Mouse (Mus musculus): Measurements from ENCODE around the gene Esyt1. TPM values are rescaled to one million over a fixed set of nuclear protein-coding genes. Genes with fewer than 3 reads are reported as not detected.
A peak's percentile ranks its signal among the peaks of the same experiment; 100 is the strongest.

The Esyt1 gene
- polyA plus RNA-seq, 1 experiment from 2014 or later = 12.5 TPM

DNA sequence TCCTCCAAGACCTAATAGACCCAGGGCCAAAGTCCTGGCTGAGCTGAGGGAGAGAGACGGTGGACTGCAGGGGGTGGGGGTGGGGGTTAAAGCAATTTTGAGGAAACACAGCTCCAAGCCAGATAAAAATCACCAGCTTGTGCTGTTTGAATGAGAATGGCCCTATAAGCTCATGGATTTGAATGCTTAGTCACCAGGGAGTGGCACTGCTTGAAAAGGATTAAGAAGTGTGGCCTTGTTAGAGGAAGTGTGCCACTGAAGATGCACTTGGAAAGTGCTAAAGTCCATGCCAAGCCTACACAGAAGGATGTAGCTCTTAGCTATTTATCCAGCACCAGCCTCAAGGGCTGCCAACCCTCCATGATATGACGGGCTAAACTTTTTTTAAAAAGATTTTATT, 9.5 kb upstream of the Esyt1 start:
- Histone ChIP-seq H3K4me3 (ENCODE audit: low read depth, low read length) (no peak overlapping the region), H3K9me3 (replicated peaks; ENCODE audit: control insufficient read depth, low read length) (no peaks in the 10 kb centered on the region), H3K36me3 (replicated peaks; ENCODE audit: control insufficient read depth, insufficient read depth, low read depth, low read length) (no peaks in the 10 kb centered on the region), H3K9ac (replicated peaks; ENCODE audit: low read length) (no peak overlapping the region), H3K27me3 (ENCODE audit: control insufficient read depth, insufficient read depth, low read length) (no peaks in the 10 kb centered on the region), H3K27ac (replicated peaks; ENCODE audit: low read depth, low read length) (no peak overlapping the region), H3K4me1 (ENCODE audit: control insufficient read depth, insufficient read depth, low read length) (no peaks in the 10 kb centered on the region), H3K4me2 (ENCODE audit: low read depth, low read length) (no peak overlapping the region)
- WGBS = 90% methylated on average over 2 of the region's 2 CpGs
- DNase-seq (ENCODE audit: low spot score) (no peak), ATAC-seq (replicated peaks; ENCODE audit: insufficient number of reproducible peaks, low FRiP score, low TSS enrichment, low read depth) (no peak)

GRCm38 (mm10) chr10:128526366-128527356, 990 bp upstream of the Esyt1 start:
- Histone ChIP-seq H3K4me3 (ENCODE audit: low read depth, low read length) (peak overlapping the region; percentile 66), H3K27ac (replicated peaks; ENCODE audit: low read depth, low read length) (no peak overlapping the region), H3K36me3 (replicated peaks; ENCODE audit: control insufficient read depth, insufficient read depth, low read depth, low read length) (no peaks in the 10 kb centered on the region), H3K9me3 (replicated peaks; ENCODE audit: control insufficient read depth, low read length) (no peaks in the 10 kb centered on the region), H3K4me2 (ENCODE audit: low read depth, low read length) (peak overlapping the region; percentile 100), H3K27me3 (ENCODE audit: control insufficient read depth, insufficient read depth, low read length) (peaks cover 8% of the 10 kb centered on the region; the same call in 1 of the 2 replicates), H3K4me1 (ENCODE audit: control insufficient read depth, insufficient read depth, low read length) (no peaks in the 10 kb centered on the region), H3K9ac (replicated peaks; ENCODE audit: low read length) (no peak overlapping the region)
- ATAC-seq (replicated peaks; ENCODE audit: insufficient number of reproducible peaks, low FRiP score, low TSS enrichment, low read depth) = no peak
- WGBS = 29% methylated on average over 28 of the region's 28 CpGs
- DNase-seq (ENCODE audit: low spot score) = no peak

DNA sequence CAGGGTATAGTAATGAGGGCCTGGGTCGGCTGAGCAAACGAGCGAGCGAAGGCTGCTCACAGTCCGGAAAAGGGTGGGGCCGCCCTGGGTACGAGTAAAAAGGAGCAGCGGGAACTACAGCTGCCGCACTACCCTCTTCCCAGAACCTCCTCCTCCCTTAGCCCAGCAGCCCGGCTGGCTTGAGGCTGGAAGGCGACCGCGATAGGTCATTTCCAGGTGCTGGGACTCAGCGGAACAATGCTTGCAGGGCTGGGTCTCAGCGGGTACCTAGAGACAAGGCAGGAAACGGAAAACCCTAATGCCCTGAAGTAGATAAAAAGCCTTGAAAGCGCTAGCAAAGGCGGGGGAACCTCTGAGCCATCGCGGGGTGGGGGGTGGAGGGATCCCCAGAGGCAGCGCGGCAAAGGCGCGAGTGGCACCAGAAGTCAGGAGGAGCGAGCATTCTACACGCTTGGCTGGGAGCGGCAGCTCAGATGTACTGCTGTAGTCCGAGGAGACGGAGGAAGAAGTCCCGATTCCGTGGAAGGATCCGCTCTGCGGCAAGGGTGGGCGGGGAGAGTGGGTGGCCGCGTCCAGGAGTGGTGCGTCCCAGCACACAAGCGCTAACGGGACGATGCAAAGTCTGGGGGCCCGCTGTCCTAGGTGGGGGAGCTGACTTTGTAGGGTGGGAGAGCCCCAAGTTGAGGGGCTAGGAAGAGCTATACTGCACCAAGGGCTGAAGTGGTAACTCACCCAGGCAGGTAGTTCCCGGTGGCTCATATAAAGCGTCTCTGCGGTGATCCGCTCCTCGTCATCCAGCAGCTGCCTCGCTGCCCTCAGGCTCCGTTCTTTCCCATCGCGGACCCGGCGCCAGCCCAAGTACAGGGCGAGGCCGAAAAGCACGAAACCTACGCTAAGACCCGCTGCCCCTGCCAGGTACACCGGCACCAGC, 674 bp downstream of the Esyt1 start:
- Histone ChIP-seq H3K4me2 (ENCODE audit: low read depth, low read length) (peak overlapping the region; percentile 100), H3K36me3 (replicated peaks; ENCODE audit: control insufficient read depth, insufficient read depth, low read depth, low read length) (no peaks in the 10 kb centered on the region), H3K4me3 (ENCODE audit: low read depth, low read length) (peak overlapping the region; percentile 66), H3K9me3 (replicated peaks; ENCODE audit: control insufficient read depth, low read length) (no peaks in the 10 kb centered on the region), H3K27me3 (ENCODE audit: control insufficient read depth, insufficient read depth, low read length) (peaks cover 8% of the 10 kb centered on the region; the same call in 1 of the 2 replicates), H3K9ac (replicated peaks; ENCODE audit: low read length) (peak overlapping the region; percentile 41), H3K4me1 (ENCODE audit: control insufficient read depth, insufficient read depth, low read length) (no peaks in the 10 kb centered on the region), H3K27ac (replicated peaks; ENCODE audit: low read depth, low read length) (no peak overlapping the region)
- ATAC-seq (replicated peaks; ENCODE audit: insufficient number of reproducible peaks, low FRiP score, low TSS enrichment, low read depth) (peak; percentile 44), DNase-seq (ENCODE audit: low spot score) (peak; percentile 69)
- under 1% methylated on average over 56 of the region's 58 CpGs for WGBS

- H3K4me1 ChIP-seq (ENCODE audit: control insufficient read depth, insufficient read depth, low read length) = no peaks in the 10 kb centered on the region
- peak overlapping the region; percentile 100 for H3K4me2 ChIP-seq (ENCODE audit: low read depth, low read length)
- 6% methylated on average over 11 of the region's 11 CpGs for WGBS
- peak overlapping the region; percentile 66 for H3K4me3 ChIP-seq (ENCODE audit: low read depth, low read length)
- H3K9ac ChIP-seq (replicated peaks; ENCODE audit: low read length) = peak overlapping the region; percentile 41; the same call in 1 of the 2 replicates
- no peaks in the 10 kb centered on the region for H3K9me3 ChIP-seq (replicated peaks; ENCODE audit: control insufficient read depth, low read length)
- H3K27me3 ChIP-seq (ENCODE audit: control insufficient read depth, insufficient read depth, low read length) = peaks cover 8% of the 10 kb centered on the region; the same call in 1 of the 2 replicates
- DNase-seq (ENCODE audit: low spot score) (peak; percentile 26), ATAC-seq (replicated peaks; ENCODE audit: insufficient number of reproducible peaks, low FRiP score, low TSS enrichment, low read depth) (no peak)
- H3K36me3 ChIP-seq (replicated peaks; ENCODE audit: control insufficient read depth, insufficient read depth, low read depth, low read length) = no peaks in the 10 kb centered on the region
- H3K27ac ChIP-seq (replicated peaks; ENCODE audit: low read depth, low read length) = no peak overlapping the region
Measured at GRCm38 (mm10) chr10:128524111-128524731, 1.4 kb downstream of the Esyt1 start.

GRCm38 (mm10) chr10:128522351-128522750, 3.3 kb downstream of the Esyt1 start:
- WGBS = 71% methylated on average over 6 of the region's 6 CpGs
- peaks cover 10% of the 10 kb centered on the region for H3K27me3 ChIP-seq (ENCODE audit: control insufficient read depth, insufficient read depth, low read length)
- H3K9me3 ChIP-seq (replicated peaks; ENCODE audit: control insufficient read depth, low read length) = no peaks in the 10 kb centered on the region
- H3K27ac ChIP-seq (replicated peaks; ENCODE audit: low read depth, low read length) = no peak overlapping the region
- H3K4me3 ChIP-seq (ENCODE audit: low read depth, low read length) = no peak overlapping the region
- no peaks in the 10 kb centered on the region for H3K4me1 ChIP-seq (ENCODE audit: control insufficient read depth, insufficient read depth, low read length)
- no peaks in the 10 kb centered on the region for H3K36me3 ChIP-seq (replicated peaks; ENCODE audit: control insufficient read depth, insufficient read depth, low read depth, low read length)
- DNase-seq (ENCODE audit: low spot score) (no peak), ATAC-seq (replicated peaks; ENCODE audit: insufficient number of reproducible peaks, low FRiP score, low TSS enrichment, low read depth) (no peak)
- H3K4me2 ChIP-seq (ENCODE audit: low read depth, low read length) = no peak overlapping the region
- H3K9ac ChIP-seq (replicated peaks; ENCODE audit: low read length) = no peak overlapping the region

- ATAC-seq (replicated peaks; ENCODE audit: insufficient number of reproducible peaks, low FRiP score, low TSS enrichment, low read depth) (no peak), DNase-seq (ENCODE audit: low spot score) (no peak)
- Histone ChIP-seq H3K9ac (replicated peaks; ENCODE audit: low read length) (no peak overlapping the region), H3K4me1 (ENCODE audit: control insufficient read depth, insufficient read depth, low read length) (no peaks in the 10 kb centered on the region; the same call in 1 of the 2 replicates), H3K27ac (replicated peaks; ENCODE audit: low read depth, low read length) (no peak overlapping the region), H3K4me3 (ENCODE audit: low read depth, low read length) (no peak overlapping the region), H3K36me3 (replicated peaks; ENCODE audit: control insufficient read depth, insufficient read depth, low read depth, low read length) (no peaks in the 10 kb centered on the region), H3K27me3 (ENCODE audit: control insufficient read depth, insufficient read depth, low read length) (peaks cover 25% of the 10 kb centered on the region), H3K4me2 (ENCODE audit: low read depth, low read length) (no peak overlapping the region), H3K9me3 (replicated peaks; ENCODE audit: control insufficient read depth, low read length) (no peaks in the 10 kb centered on the region)
- WGBS = 84% methylated on average over 16 of the region's 16 CpGs
Measured at GRCm38 (mm10) chr10:128520591-128520990, 5.1 kb downstream of the Esyt1 start.

DNA sequence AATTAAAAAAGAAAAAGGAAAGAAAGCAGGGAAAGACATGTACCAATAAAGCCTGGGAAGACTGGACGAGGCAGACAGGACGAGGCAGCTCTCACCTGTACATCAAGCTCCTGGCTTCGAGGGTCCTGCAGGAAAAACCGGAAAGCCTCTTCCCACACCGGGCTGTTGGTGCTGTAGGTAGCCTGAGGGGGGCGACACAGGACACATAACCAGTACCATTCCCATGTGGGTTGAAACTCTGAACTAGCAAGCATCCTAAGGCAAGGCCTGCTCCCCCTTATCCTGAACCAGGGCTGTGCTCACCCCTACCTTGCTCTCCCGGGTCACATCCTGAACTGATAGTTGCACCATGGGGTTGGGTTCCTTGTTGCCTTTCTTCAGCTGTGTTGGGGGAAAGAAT, 6.8 kb downstream of the Esyt1 start:
- no peak overlapping the region for H3K9ac ChIP-seq (replicated peaks; ENCODE audit: low read length)
- H3K4me1 ChIP-seq (ENCODE audit: control insufficient read depth, insufficient read depth, low read length) = no peaks in the 10 kb centered on the region; the same call in 1 of the 2 replicates
- no peak overlapping the region for H3K27ac ChIP-seq (replicated peaks; ENCODE audit: low read depth, low read length)
- DNase-seq (ENCODE audit: low spot score) (no peak), ATAC-seq (replicated peaks; ENCODE audit: insufficient number of reproducible peaks, low FRiP score, low TSS enrichment, low read depth) (no peak)
- 60% methylated on average over 7 of the region's 7 CpGs for WGBS
- no peak overlapping the region for H3K4me3 ChIP-seq (ENCODE audit: low read depth, low read length)
- no peaks in the 10 kb centered on the region for H3K36me3 ChIP-seq (replicated peaks; ENCODE audit: control insufficient read depth, insufficient read depth, low read depth, low read length)
- no peak overlapping the region for H3K4me2 ChIP-seq (ENCODE audit: low read depth, low read length)
- no peaks in the 10 kb centered on the region for H3K9me3 ChIP-seq (replicated peaks; ENCODE audit: control insufficient read depth, low read length)
- peaks cover 22% of the 10 kb centered on the region for H3K27me3 ChIP-seq (ENCODE audit: control insufficient read depth, insufficient read depth, low read length)
